Mouse (Mus musculus) midbrain, embryonic 15.5 days (tissue): ENCODE data around the gene Pigw. TPM values are rescaled to one million over a fixed set of nuclear protein-coding genes. Genes with fewer than 3 reads are reported as not detected.

Source experiments
- ATAC-seq: fragments of 200-750 bp; cut with Nextera tagmentation; replicated peaks from 2 replicates; pipeline ENCODE4 v1.8.0; 2017; ENCODE audit warnings: moderate TSS enrichment
- H3K27ac ChIP-seq: fragments of 300-500 bp; sonication (generic); 2 replicates; pipeline ENCODE4 v1.5.1; 2015; ENCODE audit warnings: mild to moderate bottlenecking, inconsistent platforms
- H3K27me3 ChIP-seq: fragments of 300-500 bp; sonication (generic); replicated peaks from 2 replicates; pipeline ENCODE4 v1.6.1; 2015; ENCODE audit warnings: inconsistent platforms
- H3K36me3 ChIP-seq: fragments of 300-500 bp; sonication (generic); replicated peaks from 2 replicates; pipeline ENCODE4 v1.6.1; 2015; ENCODE audit warnings: inconsistent platforms
- H3K4me1 ChIP-seq: fragments of 300-500 bp; sonication (generic); 2 replicates; pipeline ENCODE4 v1.6.1; 2015; ENCODE audit warnings: inconsistent platforms
- H3K4me2 ChIP-seq: fragments of 300-500 bp; sonication (generic); 2 replicates; pipeline ENCODE4 v1.6.1; 2015; ENCODE audit warnings: inconsistent platforms, mild to moderate bottlenecking, moderate library complexity
- H3K4me3 ChIP-seq: fragments of 300-500 bp; sonication (generic); 2 replicates; pipeline ENCODE4 v1.5.1; 2015; ENCODE audit warnings: mild to moderate bottlenecking, inconsistent platforms
- H3K9ac ChIP-seq: fragments of 300-500 bp; sonication (generic); 2 replicates; pipeline ENCODE4 v1.6.1; 2015; ENCODE audit warnings: mild to moderate bottlenecking, inconsistent platforms
- H3K9me3 ChIP-seq: fragments of 300-500 bp; sonication (generic); 2 replicates; pipeline ENCODE4 v1.6.1; 2016; ENCODE audit warnings: inconsistent platforms
- WGBS: fragments of 180-500 bp; shearing (Covaris S2); methylation state at CpG from one replicate; pipeline ENCODE4 v1.1.7; 2015; ENCODE audit warnings: mixed read lengths; 5-methylcytosine and 5-hydroxymethylcytosine counted together
- polyA plus RNA-seq: library from polyadenylated mRNA; unstranded; fragments of >200 nt; fragmentation: Nextera tagmentation; extraction: Ambion mirVana; gene quantifications from 2 replicates; pipeline ENCODE4 v1.2.1, GENCODE M21; 2015

The Pigw gene
- 2.3 and 2.5 TPM in 2 replicates for polyA plus RNA-seq

DNA sequence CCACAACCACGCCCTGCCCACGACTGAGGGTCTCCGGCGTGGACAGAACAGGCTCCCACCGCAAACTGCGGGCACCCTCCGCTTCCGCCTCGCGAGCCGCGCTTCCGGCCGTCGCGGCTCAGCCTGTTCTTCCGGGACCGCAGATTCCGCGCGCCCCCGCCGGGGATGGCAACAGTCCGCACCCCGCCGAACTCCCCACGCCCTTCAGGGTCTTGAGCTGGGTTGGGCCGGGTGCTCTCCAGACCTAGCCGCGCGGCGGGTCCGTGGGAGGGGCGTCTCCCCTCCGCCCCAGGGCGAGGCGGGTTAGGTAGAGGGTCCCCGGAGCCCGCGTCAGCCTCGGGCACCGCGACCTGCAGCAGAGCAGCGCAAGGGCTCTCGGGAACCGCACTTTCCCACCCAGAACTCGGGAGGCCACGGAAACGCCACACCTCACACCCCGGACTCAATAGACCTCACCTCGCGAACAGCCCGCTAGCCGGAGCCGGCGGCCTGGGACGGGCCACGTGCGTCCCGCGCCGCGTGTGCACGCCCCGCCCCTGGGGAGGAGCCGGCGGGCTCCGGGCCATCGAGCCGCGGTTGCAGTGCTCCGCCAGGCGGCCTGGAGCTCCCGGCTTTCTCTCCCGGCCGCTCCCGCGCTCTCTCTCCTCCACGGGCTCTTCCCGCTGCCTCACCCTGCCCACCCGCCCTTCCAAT, at the start of gene Pigw, which contains the start of gene Myo19:
Pigw (minus strand) TSS at position 514 of the 693 bp plus-strand sequence.
Myo19 (plus strand) TSS at position 377 of the 693 bp plus-strand sequence.
- Histone ChIP-seq H3K4me2 (peak within 1 kb of the TSS; percentile 73), H3K4me3 (peak within 1 kb of the TSS; percentile 99), H3K27ac (peak within 1 kb of the TSS; percentile 89), H3K27me3 (no peaks in the 10 kb centered on the region), H3K9me3 (no peaks in the 10 kb centered on the region), H3K4me1 (peaks cover 19% of the 10 kb centered on the region), H3K9ac (peak within 1 kb of the TSS; percentile 88), H3K36me3 (0 out of 2 replicates have a peak, but pooled peaks cover 3% of the 10 kb centered on the region)
- under 1% methylated on average over 75 of the region's 81 CpGs for WGBS
- ATAC-seq: peak; percentile 95

DNA sequence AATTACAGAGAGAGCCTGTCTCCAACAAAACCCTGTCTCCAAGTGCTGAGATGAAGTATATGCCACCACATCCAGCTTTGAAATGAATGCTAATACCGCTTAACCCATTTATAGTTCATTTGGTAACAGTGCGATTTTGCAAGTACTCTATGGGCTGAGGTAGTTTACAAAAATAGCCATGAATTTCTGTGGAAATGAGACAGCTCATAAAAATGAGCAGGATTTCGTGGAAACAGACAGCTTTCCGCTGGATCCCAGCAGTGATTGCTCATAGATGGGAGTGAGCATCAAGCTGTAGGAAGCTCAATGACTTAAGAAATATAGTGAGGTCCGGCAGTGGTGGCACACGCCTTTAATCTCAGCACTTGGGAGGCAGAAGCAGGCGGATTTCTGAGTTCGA, 40.9 kb upstream of the Pigw start:
- 88% methylated on average over 8 of the region's 8 CpGs for WGBS
- H3K4me2 ChIP-seq: no peak overlapping the region
- no peak overlapping the region for H3K27ac ChIP-seq
- H3K4me1 ChIP-seq: peaks cover 5% of the 10 kb centered on the region
- no peak overlapping the region for H3K9ac ChIP-seq
- ATAC-seq: no peak
- no peaks in the 10 kb centered on the region for H3K9me3 ChIP-seq
- no peaks in the 10 kb centered on the region for H3K36me3 ChIP-seq
- H3K27me3 ChIP-seq: no peaks in the 10 kb centered on the region
- no peak overlapping the region for H3K4me3 ChIP-seq

DNA sequence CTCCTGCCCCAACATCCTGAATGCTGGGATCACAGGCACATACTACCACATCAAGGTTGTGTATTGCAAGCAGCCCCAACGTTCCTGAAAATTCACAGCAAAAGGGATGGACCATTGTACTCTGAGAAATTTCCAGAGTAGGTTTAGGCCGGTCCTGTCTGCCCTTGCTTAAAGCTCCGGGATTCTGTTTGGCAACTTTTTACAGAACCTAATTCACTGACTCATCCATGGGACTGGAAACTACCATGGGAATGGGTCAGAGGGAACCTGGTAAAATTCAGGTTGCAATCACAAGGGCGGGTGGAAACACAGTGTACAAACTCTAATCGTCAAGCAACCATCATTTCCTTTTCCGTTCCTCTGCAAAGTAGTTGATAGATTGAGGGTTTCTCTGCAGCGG, 39.9 kb upstream of the Pigw start:
- Histone ChIP-seq H3K9ac (no peak overlapping the region), H3K4me1 (peaks cover 14% of the 10 kb centered on the region), H3K36me3 (no peaks in the 10 kb centered on the region), H3K9me3 (no peaks in the 10 kb centered on the region), H3K27me3 (no peaks in the 10 kb centered on the region), H3K4me2 (no peak overlapping the region), H3K27ac (no peak overlapping the region), H3K4me3 (no peak overlapping the region)
- no peak for ATAC-seq
- 75% methylated on average over 7 of the region's 7 CpGs for WGBS

DNA sequence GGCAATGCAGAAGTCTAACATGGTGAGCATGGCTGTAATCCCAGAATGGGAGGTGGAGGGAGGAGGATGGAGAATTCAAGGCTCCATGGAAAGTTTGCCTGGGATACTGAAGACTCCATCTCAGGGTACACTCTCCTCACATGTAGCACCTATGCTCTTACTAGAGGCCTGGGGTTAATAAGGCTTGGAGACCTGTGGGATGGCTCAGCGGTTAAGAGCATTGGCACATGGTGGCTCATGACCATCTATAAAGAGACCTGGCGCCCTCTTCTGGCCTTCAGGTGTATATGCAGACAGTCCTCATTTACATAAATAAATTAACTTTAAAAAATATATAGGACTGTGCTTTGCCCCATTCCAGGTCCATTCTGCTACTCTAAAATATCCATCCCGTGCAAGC, 39.2 kb upstream of the Pigw start:
- WGBS: 36% methylated on average over 3 of the region's 3 CpGs
- peaks cover 21% of the 10 kb centered on the region for H3K4me1 ChIP-seq
- H3K4me3 ChIP-seq: no peak overlapping the region
- no peaks in the 10 kb centered on the region for H3K27me3 ChIP-seq
- no peak overlapping the region for H3K4me2 ChIP-seq
- no peak overlapping the region for H3K9ac ChIP-seq
- H3K9me3 ChIP-seq: no peaks in the 10 kb centered on the region
- ATAC-seq: no peak
- H3K36me3 ChIP-seq: no peaks in the 10 kb centered on the region
- no peak overlapping the region for H3K27ac ChIP-seq

DNA sequence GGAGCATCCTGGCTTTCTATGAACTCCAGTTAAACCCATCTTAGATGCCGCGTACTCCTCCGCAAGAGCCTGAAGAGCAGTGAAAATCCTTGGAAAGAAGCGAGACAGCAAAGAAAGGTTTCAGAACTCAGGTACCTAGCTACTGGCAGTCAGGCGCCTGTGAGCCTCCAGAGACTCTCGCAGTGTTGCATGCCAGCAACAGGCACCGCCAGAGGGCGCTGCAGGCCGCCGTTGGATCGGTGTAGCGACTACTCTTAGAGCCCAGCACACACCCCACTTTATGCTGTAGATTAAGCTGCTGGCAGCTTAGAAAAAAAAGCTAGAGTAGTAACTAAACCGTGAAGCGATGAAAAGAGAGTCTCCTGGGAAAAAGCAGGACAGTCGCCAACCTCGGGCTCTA, 38.3 kb upstream of the Pigw start:
- peak; percentile 69; the same call in 1 of the 2 replicates for ATAC-seq
- Histone ChIP-seq H3K9ac (no peak overlapping the region), H3K4me3 (no peak overlapping the region), H3K4me2 (peak overlapping the region; percentile 31), H3K36me3 (no peaks in the 10 kb centered on the region; the same call in 1 of the 2 replicates), H3K27ac (no peak overlapping the region), H3K9me3 (no peaks in the 10 kb centered on the region), H3K27me3 (no peaks in the 10 kb centered on the region), H3K4me1 (peaks cover 23% of the 10 kb centered on the region)
- 4% methylated on average over 16 of the region's 16 CpGs for WGBS

DNA sequence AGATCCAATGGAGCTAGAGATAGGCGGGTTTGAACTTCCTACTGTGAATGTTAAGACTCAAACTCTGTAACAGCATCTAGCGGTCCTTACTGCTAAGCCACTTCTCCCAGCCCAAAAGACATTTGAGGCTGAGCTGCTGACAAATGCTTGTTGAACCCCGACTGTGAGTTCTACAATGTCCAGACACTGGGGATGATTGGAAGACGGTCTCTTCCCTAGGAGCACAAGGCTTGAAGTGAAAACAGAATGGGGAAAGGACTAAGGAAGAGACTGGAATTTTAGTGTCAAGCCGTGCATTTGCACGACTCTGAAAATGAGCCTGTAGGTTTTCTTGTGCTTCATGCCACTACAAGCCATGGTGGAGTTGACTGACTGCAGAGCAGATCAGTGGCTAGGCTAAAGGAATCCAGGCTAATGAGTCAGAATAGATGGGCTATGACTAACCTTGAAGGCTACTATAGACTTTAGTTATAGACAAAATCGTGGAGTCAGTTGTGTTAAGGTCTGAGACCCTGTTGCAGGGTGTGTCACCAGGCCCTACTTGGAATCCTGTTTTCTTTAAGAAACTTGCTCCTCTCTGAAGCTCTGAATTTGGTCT, 36.7 kb upstream of the Pigw start:
- peak overlapping the region; percentile 49 for H3K9ac ChIP-seq
- ATAC-seq: no peak
- WGBS: 58% methylated on average over 7 of the region's 7 CpGs
- H3K4me2 ChIP-seq: peak overlapping the region; percentile 86
- peaks cover 23% of the 10 kb centered on the region for H3K4me1 ChIP-seq
- H3K36me3 ChIP-seq: peaks cover 10% of the 10 kb centered on the region
- peak overlapping the region; percentile 88 for H3K4me3 ChIP-seq
- no peaks in the 10 kb centered on the region for H3K9me3 ChIP-seq
- H3K27me3 ChIP-seq: no peaks in the 10 kb centered on the region
- peak overlapping the region; percentile 61; the same call in 1 of the 2 replicates for H3K27ac ChIP-seq

DNA sequence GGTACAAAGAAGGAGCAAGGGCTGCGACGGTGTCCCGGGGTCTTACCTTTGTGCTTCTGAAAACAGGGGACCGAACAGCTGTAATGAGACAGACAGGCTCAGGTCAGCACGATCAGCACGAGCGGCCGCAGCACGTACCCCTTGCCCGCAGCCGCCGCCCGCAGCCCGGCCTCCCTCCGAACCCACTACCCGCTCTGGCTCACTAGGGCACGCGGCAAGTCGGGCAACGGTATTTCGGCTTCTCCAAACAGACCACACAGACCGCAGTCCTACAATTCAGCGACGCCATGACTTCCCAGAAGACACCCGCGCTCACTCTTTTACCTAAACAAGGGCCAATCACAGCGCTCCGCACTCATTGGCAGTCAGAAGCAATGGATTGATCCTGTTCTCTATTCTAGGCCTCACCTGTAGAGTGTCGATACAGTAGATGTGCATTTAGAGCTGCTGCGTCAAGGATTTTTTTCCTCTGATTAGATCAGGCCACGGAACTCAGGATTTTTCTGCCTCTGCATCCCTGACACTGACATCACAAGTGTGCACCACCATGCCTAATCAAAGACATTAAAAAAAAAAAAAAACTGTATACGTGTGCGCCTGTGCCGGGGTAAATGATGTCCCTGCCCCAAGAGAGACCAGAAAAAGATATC, 36.1 kb upstream of the Pigw start, which contains the start of gene Znhit3:
Znhit3 (minus strand) TSS at position 314 of the 650 bp plus-strand sequence.
- H3K27ac ChIP-seq: peak within 1 kb of the TSS; percentile 67
- peak within 1 kb of the TSS; percentile 86 for H3K4me2 ChIP-seq
- H3K27me3 ChIP-seq: no peaks in the 10 kb centered on the region
- ATAC-seq: peak; percentile 94
- H3K4me3 ChIP-seq: peak within 1 kb of the TSS; percentile 88
- H3K9ac ChIP-seq: peak within 1 kb of the TSS; percentile 86
- no peaks in the 10 kb centered on the region for H3K9me3 ChIP-seq
- H3K4me1 ChIP-seq: peaks cover 23% of the 10 kb centered on the region
- H3K36me3 ChIP-seq: peaks cover 14% of the 10 kb centered on the region
- WGBS: 4% methylated on average over 34 of the region's 34 CpGs

DNA sequence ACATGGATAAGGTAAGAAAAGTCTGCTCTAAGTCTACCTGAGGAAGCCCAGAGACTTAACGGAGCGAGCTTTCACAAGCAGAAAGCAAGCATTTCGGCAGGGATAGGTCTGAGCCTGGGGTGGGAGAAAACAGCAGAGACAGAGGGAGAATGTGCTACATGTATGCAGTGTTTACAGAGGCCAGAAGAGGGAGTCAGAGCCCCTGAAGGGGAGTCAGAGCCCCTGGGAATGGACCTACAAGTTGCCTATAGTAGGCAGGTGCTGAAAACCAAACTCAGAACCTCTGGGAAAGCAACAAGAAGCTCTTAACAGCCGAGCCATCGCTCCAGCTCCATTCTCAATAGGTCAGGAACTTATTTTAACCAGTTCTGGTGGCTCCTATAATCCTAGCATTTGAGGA, 34.6 kb upstream of the Pigw start:
- peaks cover 23% of the 10 kb centered on the region for H3K4me1 ChIP-seq
- no peaks in the 10 kb centered on the region for H3K27me3 ChIP-seq
- no peak overlapping the region for H3K27ac ChIP-seq
- 78% methylated on average over 5 of the region's 5 CpGs for WGBS
- H3K4me2 ChIP-seq: 0 out of 2 replicates have a peak overlapping the region, but pooled peaks have one; percentile 86
- H3K9ac ChIP-seq: no peak overlapping the region
- no peak overlapping the region for H3K4me3 ChIP-seq
- ATAC-seq: no peak
- peaks cover 26% of the 10 kb centered on the region for H3K36me3 ChIP-seq
- no peaks in the 10 kb centered on the region for H3K9me3 ChIP-seq

DNA sequence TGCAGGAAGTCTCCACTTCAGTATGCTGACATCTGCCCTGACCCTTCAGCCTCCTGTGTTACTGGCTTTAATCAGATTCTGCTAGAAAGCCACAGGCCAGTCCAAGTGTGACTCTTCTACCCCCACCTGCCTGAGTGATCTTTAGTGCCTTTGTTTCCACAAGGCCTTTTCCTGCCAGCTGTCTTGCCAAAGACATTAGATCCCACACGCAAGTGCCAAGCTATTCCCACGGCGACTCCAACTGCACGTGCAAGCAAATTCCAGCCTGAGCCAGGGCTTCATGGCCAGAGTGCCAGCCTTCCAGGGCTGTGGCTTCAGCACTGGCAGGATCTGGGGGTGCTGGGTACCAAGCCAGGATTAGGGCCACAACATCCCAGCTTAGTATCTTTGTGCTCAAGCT, 30.3 kb upstream of the Pigw start:
- no peak for ATAC-seq
- H3K36me3 ChIP-seq: peaks cover 50% of the 10 kb centered on the region
- H3K9me3 ChIP-seq: no peaks in the 10 kb centered on the region
- no peak overlapping the region for H3K9ac ChIP-seq
- WGBS: 87% methylated on average over 4 of the region's 4 CpGs
- H3K4me1 ChIP-seq: peaks cover 14% of the 10 kb centered on the region
- no peak overlapping the region for H3K27ac ChIP-seq
- H3K27me3 ChIP-seq: no peaks in the 10 kb centered on the region
- no peak overlapping the region for H3K4me2 ChIP-seq
- H3K4me3 ChIP-seq: no peak overlapping the region

DNA sequence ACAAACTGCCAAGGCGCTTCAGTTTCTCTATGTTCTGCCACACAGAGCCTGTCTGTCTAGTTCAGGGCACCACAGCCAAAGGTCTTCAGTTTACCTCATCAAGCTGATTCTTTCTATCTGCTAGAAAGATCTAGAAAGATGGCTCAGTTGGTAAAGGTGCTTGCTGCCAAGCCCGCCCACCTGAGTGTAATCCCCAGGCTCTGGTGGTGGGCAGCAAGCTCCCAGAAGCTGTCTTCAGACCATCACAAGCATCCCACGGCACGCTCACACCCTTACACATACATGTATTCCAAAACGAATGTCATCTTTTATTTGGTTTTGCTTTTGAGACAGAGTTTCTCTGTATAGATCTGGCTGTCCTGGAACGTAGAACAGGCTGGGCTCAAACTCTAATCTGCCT, 28.4 kb upstream of the Pigw start:
- H3K27ac ChIP-seq: no peak overlapping the region
- WGBS: 94% methylated on average over 6 of the region's 6 CpGs
- H3K9me3 ChIP-seq: no peaks in the 10 kb centered on the region
- H3K9ac ChIP-seq: no peak overlapping the region
- ATAC-seq: no peak
- H3K4me3 ChIP-seq: no peak overlapping the region
- H3K36me3 ChIP-seq: peaks cover 56% of the 10 kb centered on the region
- no peak overlapping the region for H3K4me2 ChIP-seq
- no peaks in the 10 kb centered on the region for H3K27me3 ChIP-seq
- no peaks in the 10 kb centered on the region for H3K4me1 ChIP-seq

DNA sequence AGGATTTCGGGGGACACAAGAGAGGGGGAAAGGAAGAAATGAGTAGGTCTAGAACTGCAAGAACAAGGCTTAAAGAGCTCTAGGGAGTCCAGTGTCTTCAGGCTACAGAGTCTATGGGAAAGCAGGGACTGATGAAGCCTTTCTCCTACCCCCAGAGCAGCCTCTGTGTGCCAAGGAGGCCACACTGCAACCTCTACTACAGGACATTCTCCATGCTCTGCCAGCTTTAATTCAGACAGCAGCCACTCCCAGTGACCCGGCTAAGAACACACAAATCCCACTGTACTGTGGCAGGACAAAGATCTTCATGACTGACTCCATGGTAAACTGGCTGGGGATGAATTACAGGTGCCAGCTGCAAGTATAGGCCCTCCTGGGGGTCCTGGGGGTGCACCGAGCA, 27.0 kb upstream of the Pigw start:
- H3K9me3 ChIP-seq: no peaks in the 10 kb centered on the region

DNA sequence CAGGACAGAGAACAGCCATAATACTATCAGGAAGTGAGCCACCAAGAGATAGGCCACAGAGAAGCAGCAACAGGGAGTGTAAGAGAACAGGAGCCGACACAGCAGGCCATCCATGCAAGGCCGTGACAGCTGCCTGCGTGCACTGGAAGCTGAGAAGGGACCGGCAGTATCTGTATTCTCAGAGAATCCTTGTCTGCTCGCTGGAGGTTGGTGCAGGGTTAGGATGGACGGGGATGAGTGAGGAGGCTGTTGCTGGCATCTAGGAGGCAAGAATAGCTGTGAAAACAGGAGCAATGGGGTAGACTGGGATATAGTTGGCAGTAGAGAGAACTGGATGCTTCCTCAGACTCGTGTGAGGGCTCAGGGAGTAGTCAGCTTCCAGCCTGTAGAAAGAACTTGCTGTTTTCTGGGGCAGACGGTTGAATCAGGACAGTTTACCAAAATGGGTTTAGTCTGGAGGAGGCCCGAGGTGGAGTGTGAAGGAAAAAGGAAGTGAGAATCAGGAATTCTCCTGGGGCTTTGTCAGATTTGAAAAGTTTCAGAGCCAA, 24.6 kb upstream of the Pigw start:
- no peak overlapping the region for H3K4me3 ChIP-seq
- WGBS: 88% methylated on average over 9 of the region's 9 CpGs
- ATAC-seq: no peak
- H3K36me3 ChIP-seq: peaks cover 59% of the 10 kb centered on the region
- H3K4me2 ChIP-seq: no peak overlapping the region
- no peaks in the 10 kb centered on the region for H3K9me3 ChIP-seq
- H3K27ac ChIP-seq: no peak overlapping the region
- H3K27me3 ChIP-seq: no peaks in the 10 kb centered on the region
- no peak overlapping the region for H3K9ac ChIP-seq
- H3K4me1 ChIP-seq: no peaks in the 10 kb centered on the region

More for the DNA sequence above, 27.0 kb upstream of the Pigw start:
- no peak overlapping the region for H3K4me2 ChIP-seq
- H3K9ac ChIP-seq: no peak overlapping the region
- H3K36me3 ChIP-seq: peaks cover 61% of the 10 kb centered on the region
- no peak overlapping the region for H3K4me3 ChIP-seq
- H3K27ac ChIP-seq: no peak overlapping the region
- 81% methylated on average over 3 of the region's 3 CpGs for WGBS
- no peak for ATAC-seq
- H3K27me3 ChIP-seq: no peaks in the 10 kb centered on the region
- H3K4me1 ChIP-seq: no peaks in the 10 kb centered on the region
